Mouse (Mus musculus): ENCODE measurements around the gene Tshr. TPM values are rescaled to one million over a fixed set of nuclear protein-coding genes. Genes with fewer than 3 reads are reported as not detected.
"Not testable (repeated sequence)": the region's sequence is repeated elsewhere in the genome, so short reads cannot be mapped to it uniquely, and the experiment has no call there.

Tshr gene
- polyA plus RNA-seq, 1 experiment from 2014 or later = 0.56 TPM

DNA sequence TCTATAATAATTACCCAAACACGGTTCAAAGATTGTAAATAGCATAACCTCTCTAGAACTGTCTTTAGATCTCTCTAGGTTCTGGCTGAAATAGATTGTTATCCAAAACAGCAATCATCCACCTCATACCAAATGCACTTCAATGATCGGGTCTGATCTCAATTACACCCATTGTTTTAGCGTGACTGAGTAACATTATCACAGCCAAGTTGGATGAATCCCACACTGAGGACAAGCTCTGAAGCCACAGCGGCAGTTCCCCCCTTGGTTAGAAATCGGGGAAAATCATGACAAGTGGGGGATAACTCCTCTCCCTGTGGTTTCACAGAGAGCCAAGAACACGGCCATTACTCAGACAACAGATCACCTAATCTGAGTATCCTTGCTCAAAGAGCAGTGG, 129.6 kb downstream of the Tshr start:
- WGBS = 77% methylated on average over 6 of the region's 6 CpGs
- Histone ChIP-seq H3K27me3 (no peaks in the 10 kb centered on the region), H3K4me2 (no peak overlapping the region), H3K9ac (no peak overlapping the region), H3K9me3 (no peaks in the 10 kb centered on the region), H3K4me3 (no peak overlapping the region), H3K27ac (replicated peaks) (no peak overlapping the region), H3K36me3 (no peaks in the 10 kb centered on the region), H3K4me1 (replicated peaks) (no peaks in the 10 kb centered on the region; the same call in 1 of the 2 replicates)
- no peak for ATAC-seq (ENCODE audit: low read depth)

DNA sequence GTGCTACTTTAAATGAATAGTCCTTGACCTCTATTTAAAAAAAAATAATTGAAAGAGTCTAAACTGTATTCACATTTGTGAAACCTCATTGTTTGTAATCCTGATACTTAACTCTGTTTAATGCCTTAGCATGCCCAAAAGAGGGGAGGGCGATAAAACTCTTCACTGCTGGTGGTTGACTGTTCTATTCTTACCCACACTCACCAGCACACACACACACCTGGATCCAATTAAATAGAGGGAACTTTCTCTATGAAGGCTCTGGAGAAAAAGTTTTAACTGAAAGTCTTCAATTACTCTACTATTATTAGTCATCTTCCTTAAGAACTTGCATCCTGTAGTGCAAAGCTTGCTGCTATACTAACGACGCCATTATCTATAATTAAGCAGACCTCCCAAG, 133.4 kb downstream of the Tshr start:
- Histone ChIP-seq H3K9me3 (0 out of 2 replicates have a peak, but pooled peaks cover 5% of the 10 kb centered on the region), H3K4me3 (no peak overlapping the region), H3K27ac (replicated peaks) (no peak overlapping the region), H3K27me3 (no peaks in the 10 kb centered on the region), H3K4me2 (no peak overlapping the region), H3K4me1 (replicated peaks) (no peaks in the 10 kb centered on the region; the same call in 1 of the 2 replicates), H3K9ac (no peak overlapping the region), H3K36me3 (no peaks in the 10 kb centered on the region)
- ATAC-seq (ENCODE audit: low read depth) = no peak
- 64% methylated on average over 3 of the region's 3 CpGs for WGBS

DNA sequence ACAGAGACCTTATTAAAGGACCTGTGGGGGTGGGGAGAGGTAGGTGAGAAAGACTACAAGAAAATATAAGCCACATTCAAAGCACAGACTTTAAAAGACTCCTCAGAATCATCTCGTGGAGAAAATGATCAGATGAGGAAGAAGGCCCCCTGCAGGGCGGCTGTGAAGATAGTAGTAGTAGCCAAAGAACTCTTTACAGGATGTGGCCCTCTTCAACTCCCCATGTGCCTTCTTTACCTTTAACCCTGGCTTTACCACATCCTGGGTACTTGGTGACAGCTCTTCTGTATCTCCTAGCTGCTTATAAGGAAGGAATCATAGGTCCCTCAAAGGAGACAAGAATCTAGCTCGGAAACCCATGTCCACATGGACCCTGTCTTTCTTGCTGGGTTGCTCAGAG, 139.3 kb downstream of the Tshr start:
- Histone ChIP-seq H3K36me3 (no peaks in the 10 kb centered on the region), H3K4me2 (no peak overlapping the region), H3K4me3 (no peak overlapping the region), H3K27ac (replicated peaks) (no peak overlapping the region), H3K27me3 (no peaks in the 10 kb centered on the region), H3K9me3 (0 out of 2 replicates have a peak, but pooled peaks cover 5% of the 10 kb centered on the region), H3K4me1 (replicated peaks) (no peaks in the 10 kb centered on the region), H3K9ac (no peak overlapping the region)
- no peak for ATAC-seq (ENCODE audit: low read depth)
- 75% methylated on average over 3 of the region's 3 CpGs for WGBS

DNA sequence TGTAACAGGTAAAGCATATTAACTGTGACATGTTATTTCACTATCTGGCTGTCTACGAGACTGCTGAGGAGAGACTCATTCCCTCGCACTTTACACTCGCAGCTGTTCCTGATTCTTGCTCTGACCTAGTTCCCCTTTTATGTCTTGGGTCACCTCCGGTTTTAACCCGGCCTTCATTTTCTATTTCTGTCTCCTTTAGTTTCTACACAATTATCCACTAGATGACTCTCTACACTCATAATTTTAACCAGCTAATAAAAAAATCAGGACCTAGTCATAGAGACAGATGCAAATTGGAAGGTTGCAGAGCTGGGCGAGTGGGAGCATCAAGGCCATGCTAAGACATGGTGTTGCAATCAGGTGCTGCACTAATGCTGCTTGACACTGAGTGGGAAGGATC, 150.2 kb downstream of the Tshr start:
- no peaks in the 10 kb centered on the region for H3K4me1 ChIP-seq (replicated peaks)
- WGBS = 90% methylated on average over 6 of the region's 6 CpGs

DNA sequence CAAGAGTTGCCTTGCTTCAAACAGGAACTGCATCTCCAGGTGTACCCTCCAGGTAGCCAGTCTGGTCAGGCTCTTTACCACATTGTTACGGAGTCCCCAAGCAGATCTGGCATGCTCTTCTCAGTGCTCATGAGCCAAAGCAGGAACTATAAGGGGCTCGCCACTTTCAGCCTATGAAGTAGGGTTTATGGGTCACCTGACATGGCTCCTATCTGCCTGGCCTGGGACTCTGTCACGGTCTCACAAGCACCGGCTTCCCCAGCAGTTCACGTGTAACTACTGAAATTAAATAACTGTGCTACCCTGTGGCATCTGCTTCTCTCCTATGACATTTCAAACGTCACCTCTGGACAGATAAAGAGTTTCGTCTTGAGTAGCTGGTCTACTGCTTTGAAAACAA, 155.8 kb downstream of the Tshr start:
- Histone ChIP-seq H3K27ac (replicated peaks) (no peak overlapping the region), H3K4me3 (no peak overlapping the region)
- WGBS = 94% methylated on average over 7 of the region's 7 CpGs

More for the DNA sequence above, 150.2 kb downstream of the Tshr start:
- no peak for ATAC-seq (ENCODE audit: low read depth)
- Histone ChIP-seq H3K9ac (no peak overlapping the region), H3K4me3 (no peak overlapping the region), H3K27ac (replicated peaks) (no peak overlapping the region), H3K27me3 (no peaks in the 10 kb centered on the region), H3K9me3 (no peaks in the 10 kb centered on the region), H3K4me2 (no peak overlapping the region), H3K36me3 (no peaks in the 10 kb centered on the region)

DNA sequence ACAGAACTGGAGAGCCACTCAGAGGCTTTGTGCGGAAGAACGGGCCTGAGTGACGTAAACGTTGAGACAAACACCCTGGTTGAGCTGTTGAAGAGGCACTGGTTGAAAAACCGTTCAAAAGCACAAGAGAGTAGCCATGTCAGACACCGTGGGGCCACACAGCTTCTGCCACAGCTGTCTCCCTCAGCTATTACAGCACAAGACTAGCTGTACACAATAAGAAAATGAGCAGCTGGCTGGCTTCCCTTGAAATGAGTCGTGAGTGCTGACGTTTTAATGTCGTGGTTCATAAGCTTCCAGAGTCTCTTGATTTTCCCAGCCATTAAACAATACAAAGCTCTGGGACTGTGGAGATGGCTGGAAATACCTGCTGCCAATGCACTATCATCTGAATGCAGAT, 165.1 kb downstream of the Tshr start:
- Histone ChIP-seq H3K36me3 (no peaks in the 10 kb centered on the region), H3K4me1 (replicated peaks) (peaks cover 12% of the 10 kb centered on the region), H3K9me3 (no peaks in the 10 kb centered on the region), H3K9ac (no peak overlapping the region), H3K4me3 (no peak overlapping the region), H3K4me2 (no peak overlapping the region), H3K27ac (replicated peaks) (no peak overlapping the region), H3K27me3 (no peaks in the 10 kb centered on the region)
- no peak for ATAC-seq (ENCODE audit: low read depth)
- 66% methylated on average over 9 of the region's 9 CpGs for WGBS

More for the DNA sequence above, 155.8 kb downstream of the Tshr start:
- H3K4me1 ChIP-seq (replicated peaks) = no peaks in the 10 kb centered on the region
- ATAC-seq (ENCODE audit: low read depth) = no peak
- no peaks in the 10 kb centered on the region; the same call in 1 of the 2 replicates for H3K27me3 ChIP-seq
- H3K9me3 ChIP-seq = no peaks in the 10 kb centered on the region
- H3K4me2 ChIP-seq = no peak overlapping the region
- no peaks in the 10 kb centered on the region for H3K36me3 ChIP-seq
- H3K9ac ChIP-seq = no peak overlapping the region

DNA sequence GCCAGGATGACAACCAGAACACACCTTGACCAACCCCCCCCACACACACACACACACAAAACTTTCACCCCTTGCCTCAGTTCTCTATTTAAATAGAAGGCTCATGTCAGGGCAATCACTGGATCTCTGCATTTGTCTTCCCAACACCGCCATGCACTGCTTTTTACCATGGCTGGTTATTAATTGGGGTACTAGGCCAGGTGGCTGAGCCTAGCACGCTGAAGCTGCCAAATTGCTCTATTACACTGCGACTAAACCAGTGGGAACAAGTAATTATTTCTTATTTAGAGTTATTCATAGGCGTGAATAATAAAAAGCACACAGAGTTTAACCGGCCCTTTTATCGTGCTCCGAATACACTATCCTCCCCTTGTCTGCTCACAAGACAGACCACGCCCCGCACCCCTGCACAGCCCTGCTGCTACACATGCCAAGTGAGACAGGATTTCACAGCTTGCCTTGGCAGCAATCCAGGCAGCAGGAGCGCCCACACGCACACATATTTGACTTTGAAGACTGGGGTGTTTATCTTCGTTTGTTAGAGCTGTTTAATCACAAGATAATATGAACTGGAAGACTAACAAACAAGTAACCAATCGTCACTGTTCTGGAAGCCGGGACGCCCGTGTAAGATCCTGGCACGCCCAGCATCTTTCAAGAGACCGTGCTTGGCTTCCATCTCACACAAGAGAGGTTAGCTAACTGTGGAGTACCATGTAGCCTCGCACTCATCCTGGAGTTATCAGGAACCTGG, 167.6 kb downstream of the Tshr start:
- WGBS = 41% methylated on average over 19 of the region's 19 CpGs
- H3K4me1 ChIP-seq (replicated peaks) = peaks cover 12% of the 10 kb centered on the region

DNA sequence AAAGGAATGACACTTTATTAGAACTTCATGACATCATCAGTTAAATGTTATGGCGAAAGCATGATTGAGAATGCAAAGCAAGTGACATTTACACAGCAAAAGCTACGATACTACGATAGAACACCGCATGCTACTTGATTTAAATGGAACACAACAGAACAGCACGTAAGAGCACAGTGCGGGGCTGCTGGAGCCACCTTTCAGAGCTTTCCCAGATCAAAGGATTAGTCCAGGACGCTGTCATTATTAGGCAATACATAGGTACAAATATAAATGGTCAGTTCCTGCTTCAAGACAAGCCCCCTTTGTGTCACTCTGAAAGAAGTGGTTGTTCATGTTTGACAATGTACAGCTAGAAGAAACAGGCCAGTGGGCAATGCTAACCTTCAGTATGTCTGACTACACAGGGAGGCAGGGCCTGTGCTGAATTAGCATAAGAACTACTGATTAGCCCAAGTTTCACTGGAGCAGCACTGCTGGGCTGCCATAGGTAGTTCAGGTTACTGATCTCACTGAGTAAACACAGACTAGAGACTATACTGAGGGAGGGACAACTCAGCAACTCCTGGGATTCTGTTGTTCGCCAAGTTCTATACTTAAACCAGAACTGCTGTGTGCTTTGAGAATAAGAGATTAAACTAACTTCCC, 173.1 kb downstream of the Tshr start:
- 92% methylated on average over 8 of the region's 8 CpGs for WGBS
- not testable (repeated sequence) for H3K27me3 ChIP-seq; H3K27ac ChIP-seq (replicated peaks); H3K9ac ChIP-seq; H3K4me2 ChIP-seq; H3K4me3 ChIP-seq; H3K9me3 ChIP-seq; H3K4me1 ChIP-seq (replicated peaks); ATAC-seq (ENCODE audit: low read depth)
- H3K36me3 ChIP-seq = peaks cover 23% of the 10 kb centered on the region

More for the DNA sequence above, 167.6 kb downstream of the Tshr start:
- no peak overlapping the region for H3K4me3 ChIP-seq
- H3K4me2 ChIP-seq = peak overlapping the region; percentile 32
- H3K27me3 ChIP-seq = no peaks in the 10 kb centered on the region
- peaks cover 3% of the 10 kb centered on the region; the same call in 1 of the 2 replicates for H3K36me3 ChIP-seq
- H3K9me3 ChIP-seq = no peaks in the 10 kb centered on the region
- no peak overlapping the region for H3K27ac ChIP-seq (replicated peaks)
- no peak overlapping the region for H3K9ac ChIP-seq
- peak; percentile 92 for ATAC-seq (ENCODE audit: low read depth)

DNA sequence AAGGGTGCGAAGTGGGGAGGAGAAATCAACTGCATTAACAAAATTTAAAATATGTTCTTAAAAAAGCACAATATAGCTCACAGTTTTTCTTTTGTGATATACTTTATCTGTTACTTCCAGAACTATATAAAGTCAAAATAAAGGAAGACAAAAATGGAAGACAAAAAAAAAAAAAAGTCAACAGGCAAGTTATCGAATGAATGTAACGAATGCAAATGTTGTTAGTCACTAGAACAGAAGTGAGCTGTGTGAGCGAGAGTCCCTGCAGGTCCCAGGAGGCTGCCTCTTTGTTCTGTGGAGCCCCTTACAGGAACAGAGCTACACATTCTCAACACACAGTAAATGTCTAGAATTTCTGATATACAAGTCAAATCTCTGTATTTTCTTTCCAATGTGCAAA, 173.8 kb downstream of the Tshr start:
- H3K4me2 ChIP-seq; H3K27me3 ChIP-seq; H3K4me3 ChIP-seq; H3K9me3 ChIP-seq; ATAC-seq (ENCODE audit: low read depth); H3K27ac ChIP-seq (replicated peaks); H3K4me1 ChIP-seq (replicated peaks); H3K9ac ChIP-seq: not testable (repeated sequence)
- whole genome bisulfite sequencing = 73% methylated on average over 4 of the region's 4 CpGs
- H3K36me3 ChIP-seq = peaks cover 29% of the 10 kb centered on the region

DNA sequence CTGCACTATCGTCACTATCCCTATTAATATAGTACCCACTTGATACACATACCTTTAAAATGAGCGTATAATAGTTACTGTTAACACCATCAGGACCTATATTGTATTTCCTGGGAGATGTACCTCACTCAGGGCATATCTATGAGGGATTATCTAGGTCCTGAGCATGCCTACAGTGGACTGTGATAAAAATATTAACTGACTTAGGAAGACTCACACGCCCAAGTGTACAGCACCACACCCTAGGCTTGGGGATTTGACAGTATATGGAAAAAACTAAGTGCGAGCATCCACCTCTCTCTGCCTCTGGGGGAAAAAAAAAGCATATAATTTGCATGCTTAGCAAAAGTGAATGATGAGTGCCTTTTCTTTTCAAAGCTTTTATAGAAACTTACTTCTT, 182.8 kb downstream of the Tshr start:
- Histone ChIP-seq H3K4me3 (no peak overlapping the region), H3K27ac (replicated peaks) (no peak overlapping the region), H3K9ac (no peak overlapping the region), H3K9me3 (no peaks in the 10 kb centered on the region), H3K36me3 (peaks cover 82% of the 10 kb centered on the region), H3K4me2 (no peak overlapping the region), H3K4me1 (replicated peaks) (peaks cover 8% of the 10 kb centered on the region; the same call in 1 of the 2 replicates), H3K27me3 (no peaks in the 10 kb centered on the region)
- no peak for ATAC-seq (ENCODE audit: low read depth)
- WGBS = 93% methylated on average over 4 of the region's 4 CpGs

DNA sequence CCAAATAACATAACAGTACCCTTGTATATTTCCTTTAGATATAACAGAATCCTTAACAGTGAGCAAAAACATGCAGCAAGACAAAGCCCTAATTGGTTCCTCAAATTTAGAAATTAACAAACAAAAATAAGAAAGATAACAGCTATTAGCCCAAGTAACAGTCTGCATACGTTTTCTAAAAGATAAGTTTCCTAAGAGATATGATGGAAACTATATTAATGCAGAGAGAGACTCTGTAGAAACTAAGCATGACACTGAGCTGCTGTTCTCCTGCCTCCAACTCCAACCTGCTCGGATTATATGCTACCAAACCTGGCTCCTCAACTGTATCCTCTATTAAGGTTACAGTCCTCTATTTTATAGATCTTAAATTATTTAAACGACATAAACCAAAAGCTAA, 184.9 kb downstream of the Tshr start:
- Histone ChIP-seq H3K27me3 (no peaks in the 10 kb centered on the region), H3K4me1 (replicated peaks) (no peaks in the 10 kb centered on the region), H3K9me3 (no peaks in the 10 kb centered on the region), H3K9ac (no peak overlapping the region), H3K36me3 (peaks cover 81% of the 10 kb centered on the region), H3K4me2 (no peak overlapping the region), H3K4me3 (no peak overlapping the region), H3K27ac (replicated peaks) (no peak overlapping the region)
- 88% methylated on average over 3 of the region's 3 CpGs for WGBS
- no peak for ATAC-seq (ENCODE audit: low read depth)

DNA sequence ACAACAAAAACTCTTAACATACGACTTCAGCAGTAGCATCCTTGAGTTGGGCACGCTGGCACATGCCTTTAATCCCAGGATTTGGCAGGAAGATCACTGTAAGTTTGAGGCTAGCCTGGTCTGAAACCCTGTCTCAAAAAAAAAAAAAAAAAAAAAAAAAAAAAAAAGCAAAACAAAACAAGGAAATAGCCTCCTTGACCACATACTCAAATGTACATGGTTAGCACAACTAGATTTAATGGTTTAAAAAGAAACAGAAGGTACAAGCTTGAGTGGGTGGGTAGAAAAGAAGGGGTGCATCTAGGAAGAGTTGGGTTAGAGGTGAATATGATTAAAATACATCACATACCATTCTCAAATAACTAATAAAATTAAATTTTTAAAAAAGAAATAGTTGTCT, 187.3 kb downstream of the Tshr start:
- peaks cover 77% of the 10 kb centered on the region for H3K36me3 ChIP-seq

More for the DNA sequence above, 187.3 kb downstream of the Tshr start:
- Histone ChIP-seq H3K4me1 (replicated peaks) (no peaks in the 10 kb centered on the region), H3K9ac (no peak overlapping the region), H3K27me3 (no peaks in the 10 kb centered on the region), H3K4me2 (no peak overlapping the region), H3K4me3 (no peak overlapping the region), H3K9me3 (no peaks in the 10 kb centered on the region), H3K27ac (replicated peaks) (no peak overlapping the region)
- ATAC-seq (ENCODE audit: low read depth) = no peak
- 94% methylated on average over 2 of the region's 2 CpGs for WGBS

All from neural tube, embryonic 13.5 days (tissue).